Mouse (Mus musculus) embryonic facial prominence, embryonic 10.5 days (tissue): Measurements from ENCODE around the gene Dmrtb1. TPM values are rescaled to one million over a fixed set of nuclear protein-coding genes. Genes with fewer than 3 reads are reported as not detected.

ENCODE experiments used
- DNase-seq: peaks from one replicate; pipeline ENCODE4 v3.0.0-alpha.2; 2017; ENCODE audit warnings: low spot score
- H3K27ac ChIP-seq: fragments of 300-500 bp; sonication (generic); replicated peaks from 2 replicates; pipeline ENCODE4 v1.5.1; 2016; ENCODE audit warnings: mild to moderate bottlenecking
- H3K27me3 ChIP-seq: fragments of 300-500 bp; sonication (generic); replicated peaks from 2 replicates; pipeline ENCODE4 v1.6.1; 2016; ENCODE audit warnings: low read depth, mild to moderate bottlenecking; ENCODE audit not compliant: poor library complexity, severe bottlenecking
- H3K36me3 ChIP-seq: fragments of 300-500 bp; sonication (generic); replicated peaks from 2 replicates; pipeline ENCODE4 v1.6.1; 2016; ENCODE audit warnings: mild to moderate bottlenecking, moderate library complexity
- H3K4me1 ChIP-seq: fragments of 300-500 bp; sonication (generic); 2 replicates; pipeline ENCODE4 v1.6.1; 2016
- H3K4me3 ChIP-seq: fragments of 300-500 bp; sonication (generic); 2 replicates; pipeline ENCODE4 v1.5.1; 2016; ENCODE audit warnings: mild to moderate bottlenecking, moderate library complexity
- H3K9me3 ChIP-seq: fragments of 300-500 bp; sonication (generic); 2 replicates; pipeline ENCODE4 v1.6.1; 2016; ENCODE audit warnings: mild to moderate bottlenecking
- WGBS: fragments of 180-500 bp; shearing (Covaris S2); methylation state at CpG from one replicate; pipeline ENCODE4 v1.1.7; 2016; 5-methylcytosine and 5-hydroxymethylcytosine counted together
- polyA plus RNA-seq: library from polyadenylated mRNA; unstranded; fragments of >200 nt; fragmentation: Nextera tagmentation; extraction: Ambion mirVana; gene quantifications from 2 replicates; pipeline ENCODE4 v1.2.1, GENCODE M21; 2016

Dmrtb1 gene
- polyA plus RNA-seq, 1 experiment from 2014 or later = 3.1 TPM

DNA sequence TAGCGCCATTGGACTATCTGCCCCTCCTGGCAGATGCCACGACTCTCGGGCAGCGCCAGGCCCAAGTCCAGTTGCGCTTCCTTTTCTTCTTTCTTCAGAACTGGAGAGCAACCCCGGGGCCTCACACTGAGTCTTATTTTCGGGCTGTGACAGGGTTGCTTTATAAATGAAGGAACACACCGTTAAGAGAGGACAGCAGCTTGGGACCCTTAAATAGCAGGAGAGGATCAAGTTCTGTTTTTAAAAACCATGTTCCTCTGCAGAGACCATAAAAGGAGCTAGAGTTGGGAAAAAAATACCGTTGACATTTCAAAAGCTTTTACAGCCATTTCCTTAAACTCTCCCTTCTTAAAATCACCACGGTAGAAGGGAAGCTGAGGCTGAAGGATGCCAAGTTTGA is 8.4 kb downstream of the Dmrtb1 start:
- peaks cover 87% of the 10 kb centered on the region for H3K27me3 ChIP-seq

DNA sequence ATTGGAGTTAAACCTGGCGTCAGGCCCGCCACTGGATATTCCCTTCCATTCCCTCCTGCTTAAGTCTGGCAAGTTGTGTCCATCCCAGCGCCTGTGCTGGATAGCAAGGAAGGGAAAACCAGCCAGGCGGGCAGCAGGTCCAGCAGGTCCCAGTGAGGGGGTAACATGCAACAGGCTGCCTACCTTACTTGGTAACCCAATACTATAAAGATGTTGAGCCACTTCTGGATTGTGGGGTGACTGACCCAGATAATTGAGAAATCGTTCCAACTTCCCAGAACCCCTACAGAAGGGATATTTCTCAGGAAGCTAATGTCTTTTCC is 9.7 kb downstream of the Dmrtb1 start:
- Histone ChIP-seq H3K4me1 (peaks cover 23% of the 10 kb centered on the region), H3K4me3 (peak overlapping the region; percentile 38), H3K9me3 (no peaks in the 10 kb centered on the region), H3K27me3 (peaks cover 83% of the 10 kb centered on the region), H3K27ac (no peak overlapping the region), H3K36me3 (no peaks in the 10 kb centered on the region)
- 24% methylated on average over 5 of the region's 5 CpGs for WGBS
- DNase-seq = no peak

More for the DNA sequence above, 8.4 kb downstream of the Dmrtb1 start:
- H3K4me1 ChIP-seq = peaks cover 36% of the 10 kb centered on the region
- DNase-seq = no peak
- H3K4me3 ChIP-seq = no peak overlapping the region
- no peak overlapping the region; the same call in 1 of the 2 replicates for H3K27ac ChIP-seq
- no peaks in the 10 kb centered on the region for H3K9me3 ChIP-seq
- H3K36me3 ChIP-seq = no peaks in the 10 kb centered on the region
- 67% methylated on average over 10 of the region's 10 CpGs for WGBS

DNA sequence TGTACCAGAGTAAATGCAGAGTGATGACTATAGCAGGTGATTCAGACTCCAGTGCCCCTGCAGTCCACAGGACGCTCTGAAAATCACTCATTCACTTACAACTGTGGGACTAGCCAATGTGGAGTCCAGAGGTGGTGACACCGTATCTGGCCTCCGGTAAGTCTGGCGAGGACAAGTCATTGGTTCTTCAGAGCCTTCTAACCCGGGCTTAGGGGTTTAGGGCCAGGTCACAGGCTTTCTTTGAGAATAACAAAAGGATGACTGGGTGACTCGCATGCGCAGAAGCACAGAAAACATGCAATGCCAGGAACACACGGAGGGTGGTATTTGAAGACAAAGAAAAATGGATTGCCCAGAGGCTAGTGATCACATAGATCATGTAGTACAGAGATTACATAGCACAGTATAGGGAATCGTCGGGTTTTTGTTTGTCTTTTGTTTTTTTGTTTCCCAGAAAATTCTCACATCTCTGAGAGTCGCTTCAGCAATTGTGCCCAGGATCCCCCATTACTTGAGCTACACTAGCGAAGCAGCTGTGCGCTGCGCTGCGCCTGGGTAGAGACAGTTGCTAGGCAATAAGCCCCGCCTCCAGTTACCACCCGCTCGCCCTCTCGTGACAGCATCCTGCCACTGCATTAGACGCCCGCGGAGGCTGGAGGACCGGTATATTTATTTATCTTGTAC is 10.2 kb downstream of the Dmrtb1 start:
- 20% methylated on average over 23 of the region's 23 CpGs for WGBS
- Histone ChIP-seq H3K27ac (peak overlapping the region; percentile 0), H3K4me3 (peak overlapping the region; percentile 38), H3K4me1 (peaks cover 19% of the 10 kb centered on the region), H3K9me3 (no peaks in the 10 kb centered on the region), H3K36me3 (no peaks in the 10 kb centered on the region), H3K27me3 (peaks cover 78% of the 10 kb centered on the region)
- peak; percentile 92 for DNase-seq

DNA sequence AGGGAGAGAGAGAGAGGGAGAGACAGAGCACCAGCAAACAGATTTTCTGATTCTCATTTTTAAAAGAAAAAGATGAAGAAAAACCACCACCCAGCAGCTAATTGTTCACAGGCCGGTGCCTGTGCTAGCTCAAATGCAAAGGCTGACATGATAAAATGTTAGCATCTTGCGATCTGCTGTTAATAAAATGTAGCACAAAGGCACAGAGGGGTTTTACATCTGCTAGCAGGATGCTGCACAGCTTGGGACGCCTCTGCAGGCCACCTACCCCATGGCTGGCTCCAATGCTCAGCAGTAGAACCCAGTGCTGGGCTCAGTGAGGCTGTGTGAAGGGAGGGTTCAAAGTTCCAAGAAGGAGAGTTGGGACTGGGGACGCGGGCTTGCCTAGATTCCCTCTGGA is 13.3 kb downstream of the Dmrtb1 start:
- 67% methylated on average over 5 of the region's 5 CpGs for WGBS
- no peaks in the 10 kb centered on the region for H3K36me3 ChIP-seq
- H3K4me3 ChIP-seq = no peak overlapping the region
- H3K27me3 ChIP-seq = peaks cover 55% of the 10 kb centered on the region
- no peaks in the 10 kb centered on the region for H3K9me3 ChIP-seq
- no peak for DNase-seq
- H3K27ac ChIP-seq = no peak overlapping the region
- peaks cover 19% of the 10 kb centered on the region for H3K4me1 ChIP-seq

GRCm38 (mm10) chr4:107668514-107668913 is 15.5 kb downstream of the Dmrtb1 start:
- no peak overlapping the region for H3K4me3 ChIP-seq
- 88% methylated on average over 2 of the region's 2 CpGs for WGBS
- H3K27ac ChIP-seq = no peak overlapping the region
- no peaks in the 10 kb centered on the region for H3K9me3 ChIP-seq
- H3K27me3 ChIP-seq = peaks cover 36% of the 10 kb centered on the region
- no peaks in the 10 kb centered on the region for H3K36me3 ChIP-seq
- DNase-seq = no peak
- H3K4me1 ChIP-seq = peaks cover 9% of the 10 kb centered on the region

GRCm38 (mm10) chr4:107660649-107661048 is 23.4 kb downstream of the Dmrtb1 start:
- no peaks in the 10 kb centered on the region for H3K36me3 ChIP-seq
- no peak overlapping the region for H3K27ac ChIP-seq
- no peaks in the 10 kb centered on the region for H3K9me3 ChIP-seq
- DNase-seq = no peak
- H3K27me3 ChIP-seq = peaks cover 12% of the 10 kb centered on the region; the same call in 1 of the 2 replicates
- H3K4me3 ChIP-seq = no peak overlapping the region
- 95% methylated on average over 11 of the region's 11 CpGs for WGBS
- 0 out of 2 replicates have a peak, but pooled peaks cover 2% of the 10 kb centered on the region for H3K4me1 ChIP-seq

DNA sequence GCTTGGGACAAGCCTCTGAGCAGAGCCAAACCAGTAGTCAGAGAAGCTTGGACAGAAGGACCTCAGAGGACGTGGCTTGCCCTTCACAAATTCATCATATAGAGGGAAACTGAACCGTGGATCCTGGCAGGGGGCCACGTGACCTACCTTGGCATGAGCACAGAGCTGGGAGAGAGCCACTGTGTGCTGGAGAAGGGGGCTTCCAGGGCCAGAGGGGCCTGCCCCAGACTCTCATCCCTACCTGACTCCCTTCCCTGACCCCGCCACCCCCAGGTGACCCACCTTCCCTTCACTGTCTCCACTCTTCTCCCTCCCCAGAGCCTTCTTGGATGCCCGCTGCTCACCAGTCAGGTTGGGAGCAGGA is 30.8 kb downstream of the Dmrtb1 start:
- 70% methylated on average over 5 of the region's 5 CpGs for WGBS

GRCm38 (mm10) chr4:107652598-107653279 is 31.3 kb downstream of the Dmrtb1 start:
- H3K36me3 ChIP-seq = no peaks in the 10 kb centered on the region
- H3K4me1 ChIP-seq = peaks cover 30% of the 10 kb centered on the region
- H3K27ac ChIP-seq = peak overlapping the region; percentile 54
- WGBS = 15% methylated on average over 7 of the region's 7 CpGs
- no peaks in the 10 kb centered on the region for H3K9me3 ChIP-seq
- peak; percentile 88 for DNase-seq
- H3K4me3 ChIP-seq = 0 out of 2 replicates have a peak overlapping the region, but pooled peaks have one; percentile 30
- H3K27me3 ChIP-seq = peaks cover 58% of the 10 kb centered on the region

More for the DNA sequence above, 30.8 kb downstream of the Dmrtb1 start:
- no peaks in the 10 kb centered on the region for H3K36me3 ChIP-seq
- peaks cover 30% of the 10 kb centered on the region for H3K4me1 ChIP-seq
- H3K9me3 ChIP-seq = no peaks in the 10 kb centered on the region
- H3K27ac ChIP-seq = no peak overlapping the region
- H3K4me3 ChIP-seq = no peak overlapping the region
- H3K27me3 ChIP-seq = peaks cover 58% of the 10 kb centered on the region
- DNase-seq = no peak

DNA sequence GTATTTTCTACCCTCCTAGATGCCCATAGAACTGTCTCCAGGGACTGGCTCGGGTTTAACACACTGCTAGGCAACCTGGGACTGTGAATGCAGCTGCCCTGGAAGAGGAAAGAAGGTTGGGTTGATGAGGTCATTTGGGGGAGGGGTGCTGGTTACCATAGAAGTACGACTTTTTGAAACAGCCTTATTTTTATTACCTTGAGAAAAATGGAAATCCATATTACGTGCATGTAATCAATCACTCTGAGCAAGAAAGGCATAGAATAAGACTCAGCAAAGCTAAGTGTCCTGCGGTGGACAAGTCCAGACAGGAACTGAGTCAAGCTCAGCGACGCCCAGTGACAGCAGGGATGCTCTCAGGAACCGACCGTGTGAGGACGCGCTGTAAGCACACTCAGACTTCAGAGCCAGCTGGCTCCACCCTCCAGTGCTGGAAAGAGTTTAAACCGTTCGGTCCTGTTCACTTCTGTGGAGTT is 33.0 kb downstream of the Dmrtb1 start:
- 35% methylated on average over 12 of the region's 12 CpGs for WGBS
- peaks cover 51% of the 10 kb centered on the region for H3K27me3 ChIP-seq

DNA sequence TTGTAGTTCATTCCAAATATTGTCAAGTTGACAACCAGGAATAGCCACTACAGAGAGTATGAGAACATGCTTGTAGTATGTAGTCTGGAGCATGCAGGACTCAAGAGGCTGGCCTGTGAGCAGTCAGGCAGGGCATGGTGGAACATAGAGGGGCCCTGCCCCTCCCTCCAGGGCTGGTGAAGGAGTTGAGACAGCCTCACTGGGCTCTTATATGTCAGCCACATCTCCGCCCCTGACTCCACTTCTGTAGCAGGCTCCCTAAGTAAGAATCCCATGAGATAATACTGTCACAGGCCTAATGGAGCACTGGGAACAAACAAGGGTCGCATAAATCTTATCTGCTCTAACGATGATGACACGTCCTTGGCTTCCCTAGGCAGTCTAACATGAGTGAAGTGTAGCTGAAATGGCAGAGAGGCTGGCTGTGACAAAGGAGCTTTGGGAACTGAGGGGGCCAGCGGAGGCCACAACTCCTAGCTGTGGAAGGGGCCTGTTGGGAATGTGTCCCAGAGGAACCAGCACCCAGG is 35.0 kb downstream of the Dmrtb1 start:
- Histone ChIP-seq H3K4me1 (peaks cover 28% of the 10 kb centered on the region), H3K27me3 (peaks cover 33% of the 10 kb centered on the region), H3K9me3 (no peaks in the 10 kb centered on the region), H3K36me3 (no peaks in the 10 kb centered on the region), H3K4me3 (no peak overlapping the region), H3K27ac (no peak overlapping the region)
- 87% methylated on average over 5 of the region's 5 CpGs for WGBS
- DNase-seq = no peak

More for the DNA sequence above, 33.0 kb downstream of the Dmrtb1 start:
- Histone ChIP-seq H3K36me3 (no peaks in the 10 kb centered on the region), H3K4me3 (no peak overlapping the region), H3K4me1 (peaks cover 28% of the 10 kb centered on the region), H3K27ac (no peak overlapping the region; the same call in 1 of the 2 replicates), H3K9me3 (no peaks in the 10 kb centered on the region)
- peak; percentile 33 for DNase-seq

GRCm38 (mm10) chr4:107641624-107642023 is 42.4 kb downstream of the Dmrtb1 start:
- DNase-seq = no peak
- Histone ChIP-seq H3K9me3 (no peaks in the 10 kb centered on the region), H3K36me3 (no peaks in the 10 kb centered on the region), H3K4me1 (peaks cover 20% of the 10 kb centered on the region), H3K27me3 (no peaks in the 10 kb centered on the region), H3K27ac (no peak overlapping the region), H3K4me3 (no peak overlapping the region)
- 75% methylated on average over 4 of the region's 4 CpGs for WGBS

DNA sequence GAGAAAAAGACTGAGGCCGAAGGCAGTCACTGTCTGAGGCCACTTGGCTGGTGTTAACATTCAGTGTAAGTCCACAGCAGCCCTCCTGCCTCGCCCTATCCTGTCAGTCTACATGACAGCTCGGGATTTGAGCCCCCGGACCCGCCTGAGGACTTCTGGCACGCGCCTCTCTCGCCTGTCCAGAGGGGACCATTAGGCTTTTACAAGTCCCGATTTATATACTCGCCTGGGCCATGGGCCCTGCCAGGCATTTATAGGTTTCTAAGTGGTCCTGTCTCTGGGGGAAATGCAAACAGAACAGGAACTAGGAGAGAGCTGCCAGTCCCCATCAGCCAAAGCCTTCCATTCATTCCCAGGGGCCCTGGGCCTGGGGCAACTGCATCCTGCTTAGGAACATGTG is 45.7 kb downstream of the Dmrtb1 start:
- Histone ChIP-seq H3K27me3 (peaks cover 14% of the 10 kb centered on the region), H3K4me3 (no peak overlapping the region), H3K36me3 (no peaks in the 10 kb centered on the region), H3K9me3 (no peaks in the 10 kb centered on the region), H3K4me1 (peaks cover 48% of the 10 kb centered on the region), H3K27ac (no peak overlapping the region)
- 85% methylated on average over 10 of the region's 10 CpGs for WGBS
- no peak for DNase-seq

DNA sequence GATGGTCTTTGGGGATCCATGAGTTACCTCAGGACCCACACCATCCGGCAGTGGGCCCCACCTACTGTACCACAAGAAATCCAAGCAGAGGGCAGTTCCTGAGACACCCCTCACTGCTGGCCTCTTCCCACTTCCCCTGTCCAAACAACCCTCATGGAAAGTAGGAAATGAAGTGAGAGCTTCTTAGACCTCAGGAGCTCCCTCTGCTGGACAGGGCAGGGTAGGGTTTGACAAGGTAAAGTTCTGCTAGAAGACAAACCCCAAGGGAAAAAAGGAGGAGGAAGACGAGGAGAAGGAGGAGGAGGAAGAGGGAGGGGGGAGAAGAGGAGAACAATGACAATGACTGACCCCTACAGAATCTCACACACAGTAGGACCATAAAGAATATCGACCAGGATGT is 46.4 kb downstream of the Dmrtb1 start:
- 55% methylated on average over 3 of the region's 3 CpGs for WGBS
- Histone ChIP-seq H3K36me3 (no peaks in the 10 kb centered on the region), H3K9me3 (no peaks in the 10 kb centered on the region), H3K4me1 (peaks cover 52% of the 10 kb centered on the region), H3K27ac (no peak overlapping the region), H3K27me3 (peaks cover 14% of the 10 kb centered on the region), H3K4me3 (no peak overlapping the region)
- DNase-seq = peak; percentile 37
